Mouse (Mus musculus) heart, adult 9 months (tissue): Measurements from ENCODE around the gene Fnbp1.

Source experiments
- DNase-seq, 2 experiments: peaks; one replicate each; pipeline ENCODE4 v3.0.0; 2022; ENCODE audit warnings: low spot score in 2 of 2

Gene Fnbp1

GRCm38 (mm10) chr2:31150762-31151161 is 9.0 kb upstream of the Fnbp1 start:
- no peak for DNase-seq

DNA sequence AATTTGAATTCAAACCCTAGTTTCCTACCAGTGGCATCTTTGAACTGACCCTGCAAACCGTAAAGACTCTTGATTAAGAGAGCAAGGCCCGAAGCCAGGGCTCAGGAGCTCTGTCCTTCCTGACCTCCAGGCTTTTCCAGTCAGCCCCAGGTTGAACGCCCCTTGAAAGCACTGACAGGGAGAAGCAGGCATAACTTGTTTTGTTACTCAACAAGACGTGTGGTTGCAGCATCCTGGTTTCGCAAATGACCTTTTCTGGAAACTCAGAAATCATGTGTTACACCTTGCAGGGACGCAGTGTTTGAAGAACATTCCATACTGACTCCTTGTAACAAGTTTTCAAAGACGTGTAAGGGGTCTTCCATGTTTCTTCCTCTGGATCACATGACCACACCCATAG is 5.2 kb upstream of the Fnbp1 start:
- DNase-seq = no peak

DNA sequence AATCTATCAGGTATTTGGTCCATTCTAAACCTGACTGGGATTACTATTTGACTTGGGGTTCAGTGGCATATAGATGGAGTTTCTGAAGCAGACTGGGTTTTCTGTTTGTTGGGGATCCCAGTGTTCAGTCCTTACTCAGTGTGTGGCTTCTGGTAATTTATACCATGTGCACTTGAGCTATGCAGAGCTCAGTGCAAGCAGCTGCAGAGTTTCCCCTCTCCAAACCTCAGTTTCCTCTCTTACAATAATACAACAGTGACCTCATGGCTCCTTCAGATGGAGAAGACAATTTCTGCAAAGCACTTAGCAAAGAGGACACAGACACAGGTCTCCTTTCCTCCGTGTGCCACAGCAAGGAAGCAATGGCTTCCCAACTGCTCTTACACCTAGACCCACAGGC is 3.1 kb upstream of the Fnbp1 start:
- DNase-seq = no peak

DNA sequence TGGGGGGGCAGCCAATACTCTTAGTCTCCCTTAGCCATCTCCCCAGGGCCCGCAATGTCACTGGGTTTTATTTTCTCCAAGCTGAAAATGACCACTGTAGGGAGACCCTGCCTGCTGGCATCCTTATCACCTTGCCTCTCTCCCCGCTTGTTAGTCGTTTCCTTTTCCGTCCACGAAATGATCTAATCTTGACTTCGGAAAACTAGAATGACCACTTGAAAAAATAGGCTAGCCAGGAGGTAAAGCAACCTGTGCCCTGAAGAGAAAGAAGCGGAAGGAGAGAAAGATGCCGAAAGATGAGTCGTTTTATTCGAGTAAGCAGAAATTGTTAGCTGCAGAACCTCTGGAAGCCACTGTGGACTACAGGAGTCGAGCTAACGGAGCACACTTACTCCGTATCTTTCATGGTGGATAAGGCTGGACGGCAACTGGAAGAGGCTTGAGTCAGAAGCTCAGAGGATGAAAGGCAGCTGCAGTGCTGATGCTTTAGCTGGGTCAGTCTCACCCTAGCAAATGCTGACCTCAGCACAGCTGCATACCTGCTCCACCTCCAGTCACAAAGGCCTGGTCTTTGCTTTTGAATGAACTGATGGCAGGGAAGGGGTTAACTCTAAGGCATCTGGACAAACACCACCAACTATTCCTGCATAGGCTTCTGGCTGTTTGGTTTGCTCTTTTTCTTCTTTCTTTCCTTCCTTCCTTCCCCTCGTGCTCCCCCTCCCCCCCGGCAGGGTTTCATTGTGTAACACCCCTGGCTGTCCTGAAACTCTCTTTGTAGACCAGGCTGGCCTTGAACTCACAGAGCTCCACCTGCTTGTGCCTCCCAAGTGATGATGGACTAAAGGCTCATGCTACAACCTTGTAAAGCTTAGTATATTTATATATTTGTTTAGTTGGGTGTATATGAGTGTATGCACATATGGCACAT is 2.2 kb upstream of the Fnbp1 start:
- DNase-seq = no peak

GRCm38 (mm10) chr2:31143326-31143725 is 1.5 kb upstream of the Fnbp1 start:
- DNase-seq = no peak

DNA sequence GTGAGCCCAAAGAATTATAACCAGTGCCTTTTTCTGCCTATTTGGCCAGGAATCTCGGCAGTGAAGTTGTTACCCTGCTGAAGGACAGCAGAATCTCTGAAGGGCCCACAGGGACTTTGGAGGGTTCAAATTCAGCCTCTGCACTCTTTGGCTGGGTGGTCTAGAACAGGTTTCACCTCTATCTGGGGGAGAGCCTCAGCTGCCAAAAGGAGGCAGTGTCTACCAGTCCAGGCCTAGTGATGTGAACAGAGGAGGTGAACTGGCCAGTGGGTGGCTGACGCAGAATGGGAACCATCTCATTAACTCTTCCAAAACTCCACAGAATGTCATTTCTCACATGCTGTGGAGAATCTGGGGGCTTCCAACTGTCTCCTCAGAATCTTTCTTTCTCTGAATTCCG is 697 bp upstream of the Fnbp1 start:
- DNase-seq = no peak

DNA sequence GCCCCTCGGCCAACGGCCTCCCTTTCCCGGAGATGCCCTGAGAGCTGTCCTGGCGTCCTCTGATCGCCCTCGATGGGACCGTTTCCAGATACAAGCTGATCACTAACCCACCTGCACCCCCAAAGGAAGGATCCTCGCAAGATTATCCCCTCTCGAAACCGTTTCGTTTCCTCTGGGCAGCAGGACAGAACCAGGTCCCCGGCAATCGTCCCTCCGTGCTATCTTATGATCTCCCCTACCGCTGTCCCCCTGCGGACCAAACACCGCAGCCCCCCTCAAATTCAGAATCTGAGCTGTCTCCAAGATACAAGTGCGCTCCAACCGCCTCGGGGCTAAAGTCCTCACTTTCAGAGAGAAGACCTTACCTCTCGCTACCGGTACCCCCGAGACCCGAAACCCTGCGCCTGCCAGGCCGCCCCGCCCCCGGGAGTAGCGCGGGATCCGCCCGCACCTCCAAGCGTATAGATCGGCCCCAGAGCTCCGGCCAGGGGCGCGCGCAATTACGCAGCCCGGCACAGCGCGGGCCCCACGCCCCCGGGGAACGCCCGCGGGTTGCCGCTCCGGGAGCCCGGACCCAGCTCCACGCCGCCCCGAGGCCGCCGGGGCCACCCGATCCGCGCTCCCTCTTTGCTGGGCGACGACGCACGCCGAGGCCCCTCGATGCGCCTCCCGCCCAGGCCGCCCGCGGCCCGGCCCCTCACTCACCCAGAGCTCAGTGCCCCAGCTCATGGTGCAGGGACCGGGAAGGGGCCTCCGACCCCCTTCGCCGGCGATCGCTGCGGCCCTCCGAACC is 538 bp downstream of the Fnbp1 start:
- DNase-seq = no peak

- DNase-seq = no peak
Observed at GRCm38 (mm10) chr2:31140772-31141073, 1.1 kb downstream of the Fnbp1 start.

- DNase-seq = no peak
Observed at GRCm38 (mm10) chr2:31139991-31140771, 1.6 kb downstream of the Fnbp1 start.

DNA sequence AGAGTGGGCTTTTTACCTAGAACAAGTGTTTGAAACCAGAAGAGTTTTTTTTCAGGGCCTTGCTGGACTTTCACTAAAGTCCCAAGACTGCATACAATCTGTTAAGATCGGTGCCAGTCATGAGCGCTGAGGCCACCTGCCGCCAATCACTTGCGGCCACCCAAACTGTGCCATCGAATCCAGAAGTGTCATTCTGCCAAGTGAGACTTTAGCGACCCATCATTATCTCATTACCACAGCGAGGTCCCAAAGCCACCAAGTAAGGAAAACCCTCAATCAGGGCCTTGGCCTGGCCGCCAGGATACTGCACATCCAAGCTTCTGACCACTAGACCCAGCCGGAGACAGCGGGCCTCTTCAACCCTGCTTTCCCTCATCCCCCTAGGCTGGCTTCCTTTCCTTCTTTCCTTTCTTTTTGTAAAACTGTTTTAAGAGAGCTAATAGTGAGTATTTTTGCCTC is 2.6 kb downstream of the Fnbp1 start:
- no peak for DNase-seq

GRCm38 (mm10) chr2:31137018-31137590 is 4.7 kb downstream of the Fnbp1 start:
- no peak for DNase-seq

DNA sequence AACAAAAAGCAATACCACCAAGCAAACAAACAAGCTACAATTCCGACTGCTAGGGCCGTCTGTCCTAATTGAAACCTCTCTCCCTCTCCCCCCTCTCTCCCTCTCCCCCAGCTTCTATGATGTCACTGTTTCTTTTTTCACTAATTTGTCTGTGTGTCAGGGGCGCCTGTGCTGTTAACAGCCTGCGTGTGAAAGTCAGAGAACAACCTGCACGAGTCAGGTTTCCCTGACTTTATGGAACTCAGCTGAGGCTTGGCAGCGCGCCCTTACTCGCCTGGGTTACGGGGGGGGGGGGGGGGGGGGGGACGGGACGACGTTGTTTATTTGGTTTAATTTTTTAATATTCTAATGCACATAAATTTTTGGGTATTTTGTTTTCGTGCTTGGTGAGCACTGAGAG is 5.5 kb downstream of the Fnbp1 start:
- no peak for DNase-seq

DNA sequence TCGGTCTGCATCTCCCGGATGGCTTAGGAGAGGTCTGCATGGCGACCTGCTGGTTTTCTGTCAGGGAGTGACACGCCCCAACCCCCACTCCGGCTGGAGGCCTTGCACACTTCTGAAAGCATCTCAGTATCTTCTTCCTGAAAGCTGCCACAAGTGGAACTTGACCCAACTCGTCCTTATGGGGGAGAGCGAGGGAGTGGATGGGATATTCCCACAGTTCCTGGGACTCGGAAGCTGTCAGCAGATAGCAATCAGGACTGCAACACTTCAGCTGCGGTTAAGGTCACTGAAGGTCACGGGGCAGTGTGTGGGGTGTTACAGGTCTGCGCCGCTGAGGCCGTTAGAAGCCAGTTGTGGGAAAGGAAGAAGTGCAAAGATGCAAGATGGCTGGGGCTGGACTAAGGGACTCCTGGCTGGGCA is 6.3 kb downstream of the Fnbp1 start:
- DNase-seq = no peak

DNA sequence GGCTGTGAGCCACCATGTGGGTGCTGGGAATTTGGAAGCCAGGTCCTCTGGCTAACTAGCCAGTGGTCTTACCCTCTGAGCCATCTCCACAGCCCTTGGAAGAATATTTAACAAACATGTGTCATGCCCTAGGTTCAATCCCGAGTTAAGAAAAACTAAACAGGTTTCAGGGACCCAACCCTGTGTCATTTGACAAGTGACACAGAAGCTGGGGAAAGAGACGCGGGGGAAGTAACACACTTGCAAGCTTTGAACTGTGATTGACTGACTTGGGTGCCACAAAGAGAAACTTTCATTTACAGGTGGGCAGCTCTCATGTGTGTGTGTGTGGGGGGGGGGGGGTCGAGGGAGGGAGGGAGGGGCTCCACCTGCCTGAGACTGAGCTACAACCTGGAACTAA is 7.8 kb downstream of the Fnbp1 start:
- no peak for DNase-seq

DNA sequence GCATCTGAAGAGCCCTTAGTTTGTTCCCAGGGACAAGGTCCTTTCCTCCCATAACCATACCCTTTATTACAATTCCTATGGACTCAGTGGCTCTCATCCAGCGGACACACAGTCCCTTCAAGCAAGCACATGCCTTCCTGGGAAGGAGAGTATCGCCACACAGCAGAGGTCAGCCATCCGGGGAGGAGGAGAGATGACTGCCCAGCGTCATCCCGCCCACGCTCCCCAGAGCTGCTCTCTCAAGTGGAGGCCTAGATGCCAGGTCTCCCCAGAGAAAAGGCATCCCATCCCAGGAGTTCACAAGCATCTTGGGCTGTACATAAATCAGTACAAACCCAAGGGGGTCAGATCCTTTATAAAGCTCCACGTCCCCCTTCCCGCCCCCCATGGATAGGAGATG is 9.1 kb downstream of the Fnbp1 start:
- no peak for DNase-seq

GRCm38 (mm10) chr2:31130815-31131299 is 11.0 kb downstream of the Fnbp1 start:
- no peak for DNase-seq

GRCm38 (mm10) chr2:31129742-31130518 is 11.9 kb downstream of the Fnbp1 start:
- no peak for DNase-seq

DNA sequence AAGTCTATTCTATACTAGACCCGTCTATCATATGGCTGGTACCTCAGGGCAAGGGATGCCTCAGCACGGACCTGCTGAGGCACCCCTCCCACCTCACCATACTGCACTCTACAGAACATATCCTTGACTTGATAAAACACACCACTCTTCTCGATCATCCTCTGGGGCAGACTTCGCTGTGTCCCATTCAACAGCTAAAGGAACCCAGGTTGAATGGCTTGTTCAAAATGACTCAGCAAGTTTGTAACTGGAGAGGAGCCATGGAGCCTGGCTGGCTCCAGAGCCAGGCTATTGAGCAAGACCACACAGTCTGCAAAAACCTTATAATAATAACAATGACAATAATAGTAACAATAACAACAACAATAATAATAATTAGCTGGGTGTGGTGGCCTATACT is 13.9 kb downstream of the Fnbp1 start:
- DNase-seq = peak; percentile 63 to 79

DNA sequence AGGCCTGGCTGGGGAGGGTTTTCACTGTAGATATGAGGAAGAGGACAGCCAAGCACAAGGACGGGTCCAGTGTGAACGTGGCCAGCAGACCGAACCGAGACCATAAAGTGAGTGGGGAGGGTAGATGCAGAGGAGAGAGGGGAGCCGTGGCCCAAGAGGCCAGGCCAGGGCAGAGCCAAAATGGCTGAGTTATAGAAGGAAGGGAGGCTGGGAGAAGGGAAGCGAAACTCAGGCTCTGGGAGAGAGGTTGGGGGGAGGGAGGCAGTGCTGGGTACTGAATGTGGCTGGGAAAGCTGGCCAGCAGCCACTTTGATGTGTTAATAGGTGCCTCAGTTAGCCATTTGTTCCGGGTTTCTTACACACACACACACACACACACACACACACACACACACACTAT is 14.6 kb downstream of the Fnbp1 start:
- no peak for DNase-seq

GRCm38 (mm10) chr2:31126048-31126447 is 15.8 kb downstream of the Fnbp1 start:
- DNase-seq = no peak

DNA sequence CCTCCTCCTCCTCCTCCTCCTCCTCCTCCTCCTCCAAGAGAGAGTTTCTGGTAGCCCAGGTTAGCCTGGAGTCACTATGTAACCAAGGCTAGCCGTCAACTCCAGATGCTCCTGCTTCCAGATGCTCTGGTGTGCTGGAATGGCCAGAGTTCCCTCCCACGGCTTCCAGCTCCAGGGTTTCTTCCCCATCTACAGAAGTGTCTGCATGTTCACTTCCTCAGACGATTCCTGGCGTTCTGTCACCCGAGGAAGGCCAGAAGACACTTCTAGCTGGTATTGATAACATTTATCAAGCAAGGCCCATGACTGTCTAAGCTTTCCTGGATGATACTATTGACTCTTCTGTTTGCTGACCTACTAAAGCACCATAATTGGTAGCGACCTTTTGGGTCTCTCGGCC is 16.7 kb downstream of the Fnbp1 start:
- no peak for DNase-seq
